Mouse (Mus musculus) olfactory bulb, adult 2 months (tissue): ENCODE data around the gene Zmynd15. TPM values are rescaled to one million over a fixed set of nuclear protein-coding genes. Genes with fewer than 3 reads are reported as not detected.
"Not testable (repeated sequence)": the region's sequence is repeated elsewhere in the genome, so short reads cannot be mapped to it uniquely, and the experiment has no call there.

Source experiments
- H3K27ac ChIP-seq: fragments of 200-500 bp; 2 replicates; pipeline ENCODE4 v1.5.1; 2012; ENCODE audit warnings: low read depth, low read length; ENCODE audit not compliant: insufficient read depth
- H3K4me1 ChIP-seq: fragments of 200-500 bp; 2 replicates; pipeline ENCODE4 v1.6.1; 2012; ENCODE audit warnings: low read length; ENCODE audit not compliant: control insufficient read depth, insufficient read depth
- H3K4me3 ChIP-seq: fragments of 200-500 bp; 2 replicates; pipeline ENCODE4 v1.5.1; 2012; ENCODE audit warnings: mild to moderate bottlenecking, low read depth, low read length, moderate library complexity; ENCODE audit not compliant: insufficient read depth
- CTCF ChIP-seq: fragments of 200-500 bp; IDR thresholded peaks from 2 replicates; pipeline ENCODE4 v1.5.1; 2012; ENCODE audit warnings: low read depth, mild to moderate bottlenecking, low read length, moderate library complexity; ENCODE audit not compliant: insufficient read depth
- POLR2A ChIP-seq: fragments of 200-500 bp; IDR thresholded peaks from 2 replicates; pipeline ENCODE4 v1.6.1; 2012; ENCODE audit warnings: mild to moderate bottlenecking, low read depth, low read length, moderate library complexity; ENCODE audit not compliant: insufficient read depth
- WGBS: fragments of 180-500 bp; shearing (Covaris S2); methylation state at CpG from one replicate; pipeline ENCODE4 v1.1.7; 2018; 5-methylcytosine and 5-hydroxymethylcytosine counted together
- polyA plus RNA-seq: library from polyadenylated mRNA; stranded (reverse); fragments of >200 nt; gene quantifications from 2 replicates; pipeline ENCODE4 v1.2.4, GENCODE M21; 2012; ENCODE audit warnings: low replicate concordance; ENCODE audit not compliant: missing spikeins, insufficient read depth, insufficient read length

Gene Zmynd15
- polyA plus RNA-seq: not detected in 2 replicates

DNA sequence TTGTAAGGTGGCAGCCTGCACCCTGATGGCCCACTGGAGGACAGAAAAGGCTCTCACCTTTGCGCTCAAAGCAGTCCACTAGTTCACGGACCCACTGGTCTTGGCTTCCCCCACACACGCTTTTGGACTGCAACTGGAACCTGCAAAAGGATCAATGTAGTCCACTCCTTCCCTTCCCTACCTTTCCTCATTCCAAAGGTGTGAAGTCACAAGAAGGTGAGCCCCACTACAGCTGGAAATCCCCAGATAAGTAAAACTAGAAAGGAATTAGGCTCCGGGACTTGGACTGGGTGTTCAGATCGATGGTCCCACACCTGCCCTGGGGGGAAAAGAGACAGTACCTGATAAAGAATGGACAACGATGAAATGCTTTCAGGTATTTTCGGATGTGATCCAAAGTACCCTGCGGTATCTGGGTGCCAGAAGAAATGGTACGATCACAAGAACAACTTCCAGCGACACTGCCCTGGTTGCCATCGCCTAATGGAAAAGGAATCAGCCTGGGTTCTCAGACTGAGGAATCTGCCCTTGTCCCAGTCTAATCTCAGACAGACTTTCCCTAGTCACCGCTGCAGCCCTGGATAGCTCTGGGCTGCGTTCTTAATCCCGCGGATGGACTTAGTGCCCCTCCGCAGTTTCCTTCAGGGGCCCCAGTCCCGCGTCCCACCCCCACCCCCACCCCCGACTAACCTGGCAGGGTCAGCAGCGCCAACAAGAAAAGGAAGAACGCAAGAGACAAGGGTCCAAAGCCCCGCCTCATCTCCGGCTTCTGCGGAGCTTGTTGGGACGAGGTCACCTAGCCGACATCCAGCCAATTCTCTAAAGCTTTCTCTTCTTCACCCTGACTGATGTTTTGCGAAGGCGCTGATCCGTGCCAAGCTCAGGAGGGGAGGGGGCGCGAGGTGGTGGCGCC lies at the start of gene Zmynd15:
TSS of gene Zmynd15 (plus strand) at position 746 of the 913 bp plus-strand sequence.
- TF ChIP-seq POLR2A: no peak
- no peak for TF ChIP-seq CTCF
- H3K27ac ChIP-seq: no peak within 1 kb of the TSS
- 21% methylated on average over 32 of the region's 32 CpGs for WGBS
- peak within 1 kb of the TSS; percentile 48 for H3K4me3 ChIP-seq
- peaks cover 8% of the 10 kb centered on the region for H3K4me1 ChIP-seq

DNA sequence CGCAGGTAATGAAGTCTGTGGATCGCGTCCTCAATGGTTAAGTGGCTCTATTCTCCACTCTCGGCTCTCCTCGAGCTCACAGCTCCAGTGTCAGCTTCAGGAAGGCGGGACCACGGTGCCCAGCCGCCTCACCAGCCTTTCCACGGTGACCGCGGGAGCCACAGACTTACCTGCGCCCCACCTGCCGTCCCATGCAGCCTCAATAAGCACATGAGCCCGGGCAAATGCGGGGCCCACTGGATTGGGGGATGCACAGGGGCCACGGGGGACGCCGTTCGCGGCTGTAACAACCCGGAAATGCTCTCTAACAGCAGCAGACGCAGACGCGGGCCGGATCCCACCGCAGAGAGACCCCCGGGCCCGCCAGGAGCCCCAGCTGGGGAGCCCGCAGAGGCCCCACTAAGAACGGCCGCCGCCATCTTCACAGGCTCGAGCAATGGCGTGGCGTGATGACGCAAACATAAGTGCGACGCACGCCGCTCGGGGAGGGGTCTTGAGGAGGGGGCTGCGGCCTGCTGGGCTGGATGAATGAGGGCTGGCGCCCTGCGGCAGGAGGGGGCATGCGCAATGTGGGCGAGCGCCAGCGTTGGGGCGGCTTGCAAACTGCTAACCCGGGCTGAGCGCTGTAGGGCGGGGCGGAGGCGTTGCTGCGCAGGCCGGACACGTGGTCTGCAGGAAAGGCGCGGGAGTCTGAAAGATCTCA lies 49.5 kb upstream of the Zmynd15 start, which contains the start of gene Pelp1:
TSS of gene Pelp1 (minus strand) at position 438 of the 703 bp plus-strand sequence.
- TF ChIP-seq POLR2A: peak; percentile 90
- no peak for TF ChIP-seq CTCF
- Histone ChIP-seq H3K27ac (peak within 1 kb of the TSS; percentile 72), H3K4me3 (peak within 1 kb of the TSS; percentile 84), H3K4me1 (peaks cover 2% of the 10 kb centered on the region)
- 1% methylated on average over 59 of the region's 59 CpGs for WGBS

GRCm38 (mm10) chr11:70410297-70410643 lies 49.0 kb upstream of the Zmynd15 start:
- peaks cover 2% of the 10 kb centered on the region for H3K4me1 ChIP-seq
- 61% methylated on average over 6 of the region's 6 CpGs for WGBS

DNA sequence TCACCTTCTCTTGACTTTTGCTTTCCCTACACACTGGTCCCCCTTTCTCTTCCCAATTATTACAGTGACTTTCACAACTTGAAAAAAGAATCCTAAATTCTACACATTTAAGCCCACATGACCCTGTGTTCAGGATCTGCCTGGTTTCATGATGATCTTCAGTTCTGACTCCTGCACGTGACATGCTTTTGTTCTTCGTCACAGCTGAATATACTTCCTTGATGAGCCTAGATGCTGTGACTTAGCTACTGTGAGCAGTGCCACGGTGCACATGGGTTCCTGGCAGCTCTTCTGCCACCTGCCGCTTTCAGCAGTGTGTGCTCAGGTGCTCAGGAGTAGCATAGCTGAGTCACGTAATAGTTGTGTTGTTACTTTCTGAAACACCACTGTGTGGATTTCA lies 46.6 kb upstream of the Zmynd15 start:
- WGBS: 71% methylated on average over 5 of the region's 5 CpGs
- TF ChIP-seq POLR2A: no peak
- TF ChIP-seq CTCF: no peak
- Histone ChIP-seq H3K4me1 (peaks cover 2% of the 10 kb centered on the region), H3K4me3 (no peak overlapping the region), H3K27ac (no peak overlapping the region)

More at GRCm38 (mm10) chr11:70410297-70410643, 49.0 kb upstream of the Zmynd15 start:
- Histone ChIP-seq H3K27ac (no peak overlapping the region), H3K4me3 (peak overlapping the region; percentile 84)
- no peak for TF ChIP-seq CTCF
- TF ChIP-seq POLR2A: no peak

- no peak overlapping the region for H3K27ac ChIP-seq
- no peak overlapping the region for H3K4me3 ChIP-seq
- TF ChIP-seq POLR2A (no peak), CTCF (no peak)
- WGBS: 6% methylated on average over 3 of the region's 3 CpGs
- H3K4me1 ChIP-seq: no peaks in the 10 kb centered on the region
These were observed 45.3 kb upstream of the Zmynd15 start for GRCm38 (mm10) chr11:70413961-70414360.

- Histone ChIP-seq H3K4me3 (no peak overlapping the region), H3K4me1 (no peaks in the 10 kb centered on the region), H3K27ac (no peak overlapping the region)
- TF ChIP-seq CTCF (no peak), POLR2A (no peak)
- WGBS: 66% methylated on average over 4 of the region's 4 CpGs
These were observed 41.0 kb upstream of the Zmynd15 start for GRCm38 (mm10) chr11:70418199-70418598.

DNA sequence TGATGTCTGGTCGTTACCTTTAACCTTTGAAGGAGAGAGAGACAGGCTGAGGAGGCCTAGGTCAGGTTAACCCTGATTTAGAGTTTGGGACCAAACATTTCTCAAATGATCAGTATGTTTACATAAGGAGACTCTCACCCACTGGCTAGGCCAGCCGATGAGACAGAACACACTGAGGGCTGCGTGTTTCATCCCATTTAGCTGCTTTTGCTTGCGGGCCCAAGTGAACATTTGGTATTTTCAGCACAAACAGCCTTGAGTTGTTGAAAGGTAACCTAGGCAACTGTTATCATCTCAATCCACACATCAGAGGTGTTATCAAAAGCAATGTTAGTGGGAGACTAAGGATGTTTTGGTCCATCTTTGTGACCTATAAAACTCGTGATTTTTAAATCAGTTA lies 39.7 kb upstream of the Zmynd15 start:
- H3K4me3 ChIP-seq: no peak overlapping the region
- TF ChIP-seq POLR2A (no peak), CTCF (no peak)
- no peaks in the 10 kb centered on the region for H3K4me1 ChIP-seq
- H3K27ac ChIP-seq: no peak overlapping the region
- 79% methylated on average over 5 of the region's 5 CpGs for WGBS

DNA sequence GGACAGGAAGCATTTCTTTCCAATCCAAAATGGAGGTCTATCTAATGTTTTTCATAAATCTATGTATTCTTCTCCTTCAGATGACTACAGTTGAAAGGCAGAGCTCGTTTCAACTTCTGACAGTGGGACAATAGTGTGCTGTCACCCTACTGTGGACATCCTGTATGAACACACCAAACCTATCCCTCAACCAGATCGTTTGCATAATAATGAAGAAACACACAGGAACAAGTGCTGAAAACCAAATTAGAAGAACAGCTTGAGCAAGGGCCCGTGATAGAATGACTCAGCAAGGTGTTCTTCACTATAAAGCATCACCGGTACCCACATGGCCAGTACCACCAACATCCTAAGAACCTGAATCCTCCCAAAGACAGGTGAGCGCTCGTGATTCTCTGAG lies 32.6 kb upstream of the Zmynd15 start:
- WGBS: 58% methylated on average over 6 of the region's 6 CpGs
- not testable (repeated sequence) for H3K27ac ChIP-seq, H3K4me1 ChIP-seq, H3K4me3 ChIP-seq

DNA sequence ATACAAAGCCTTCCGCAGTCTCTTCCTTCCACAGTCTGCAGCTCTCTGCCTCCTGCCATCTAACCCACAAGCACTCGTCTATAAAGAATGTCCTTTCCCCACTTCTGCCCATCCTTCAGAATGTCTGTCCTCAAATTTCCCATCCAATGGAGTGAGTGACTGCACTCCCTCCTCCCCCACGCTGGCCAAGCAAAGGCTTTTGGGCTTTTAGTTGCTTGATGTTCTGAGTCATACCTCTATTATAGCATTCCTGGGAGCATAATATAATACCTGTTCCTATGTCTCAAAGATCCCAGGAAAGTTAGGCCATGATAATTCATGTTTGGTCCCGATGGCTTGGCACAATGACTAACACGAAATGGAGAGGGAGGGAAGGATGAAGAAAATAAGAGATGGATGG lies 27.7 kb upstream of the Zmynd15 start:
- Histone ChIP-seq H3K4me1 (peaks cover 11% of the 10 kb centered on the region), H3K4me3 (no peak overlapping the region), H3K27ac (peak overlapping the region; percentile 76)
- TF ChIP-seq CTCF (no peak), POLR2A (no peak)
- 28% methylated on average over 5 of the region's 5 CpGs for WGBS
